Mouse (Mus musculus): ENCODE results near the gene Ang2.

DNA sequence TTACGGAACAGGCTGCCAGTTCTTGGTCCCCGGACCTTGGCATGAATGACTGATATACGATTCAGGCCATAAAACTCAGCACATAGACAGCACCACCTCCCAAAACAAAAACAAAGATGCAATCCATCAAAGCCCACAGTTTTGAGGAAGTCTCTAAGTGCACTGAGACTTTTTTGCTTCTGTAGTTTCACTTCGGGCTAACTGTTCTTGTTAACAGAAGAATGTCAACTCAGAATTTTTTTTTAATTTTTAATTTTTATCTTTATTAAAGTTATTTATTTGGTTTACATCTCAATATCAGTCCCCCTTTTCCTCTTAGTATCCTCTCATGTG is 42.2 kb downstream of the Ang2 start:
- TF ChIP-seq CTCF (IDR thresholded peaks at IDR 0.05 in 2 of 3, conservative IDR thresholded peaks at IDR 0.05 in 1 of 3; ENCODE audit: control insufficient read depth in 1 of 3, insufficient read depth in 1 of 3, low read depth in 2 of 3, low read length in 3 of 3, poor library complexity in 1 of 3, severe bottlenecking in 1 of 3) (no peak), MXI1 (IDR thresholded peaks at IDR 0.05; ENCODE audit: low read depth, low read length) (no peak), ZNF384 (IDR thresholded peaks at IDR 0.05; ENCODE audit: low read depth, low read length) (no peak)

Data from MEL (cell line).